Mouse (Mus musculus) cerebellum, adult 2 months (tissue): ENCODE data around the gene Slc22a19.

Source experiments
- CTCF ChIP-seq: fragments of 200-500 bp; IDR thresholded peaks from 2 replicates; pipeline ENCODE4 v1.5.1; 2011; ENCODE audit warnings: low read depth, mild to moderate bottlenecking, control low read depth, low read length, moderate library complexity, borderline replicate concordance; ENCODE audit not compliant: insufficient read depth
- POLR2A ChIP-seq: fragments of 200-500 bp; IDR thresholded peaks from 2 replicates; pipeline ENCODE4 v1.6.1; 2011; ENCODE audit warnings: low read length, control low read depth, borderline replicate concordance; ENCODE audit not compliant: insufficient read depth

- TF ChIP-seq CTCF (no peak), POLR2A (no peak)
Measured at GRCm38 (mm10) chr19:7648913-7649666, 62.0 kb downstream of the Slc22a19 start.
